Mouse (Mus musculus) WW6 (cell line): ENCODE results near the gene Nav1.

ENCODE experiments used
- DNase-seq: peaks from one replicate; pipeline ENCODE4 v3.0.0-alpha.2; 2013; ENCODE audit warnings: low read depth, low spot score

Gene Nav1

GRCm38 (mm10) chr1:135607019-135607418, at the start of gene Nav1:
Nav1 (minus strand) TSS chr1:135607295.
- no peak for DNase-seq

GRCm38 (mm10) chr1:135653909-135654308, 46.8 kb upstream of the Nav1 start:
- no peak for DNase-seq

- DNase-seq = no peak
Observed at GRCm38 (mm10) chr1:135645459-135646195, 38.5 kb upstream of the Nav1 start.

- DNase-seq = no peak
Observed at GRCm38 (mm10) chr1:135644110-135644509, 37.0 kb upstream of the Nav1 start.

- DNase-seq = no peak
Observed at GRCm38 (mm10) chr1:135643691-135644090, 36.6 kb upstream of the Nav1 start.

DNA sequence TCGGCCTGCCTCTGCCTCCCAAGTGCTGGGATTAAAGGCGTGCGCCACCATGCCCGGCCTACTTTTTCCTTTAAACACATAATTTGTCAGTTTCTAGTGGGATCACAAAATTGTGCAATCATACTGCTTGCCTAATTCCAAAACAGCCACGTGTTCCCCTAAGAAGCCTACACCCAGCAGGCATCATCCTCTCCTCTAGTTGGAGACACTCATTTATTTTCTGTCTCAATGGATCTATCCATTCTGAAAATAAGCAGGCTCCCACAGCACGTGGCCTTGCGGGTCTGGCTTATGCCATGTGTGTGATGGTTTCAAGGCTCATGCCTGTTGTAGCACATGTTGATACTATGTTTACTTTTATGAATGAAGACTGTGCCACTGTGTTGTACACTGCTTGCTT, 32.8 kb upstream of the Nav1 start:
- DNase-seq = no peak

GRCm38 (mm10) chr1:135639093-135639492, 32.0 kb upstream of the Nav1 start:
- no peak for DNase-seq

GRCm38 (mm10) chr1:135637574-135638008, 30.5 kb upstream of the Nav1 start:
- DNase-seq = no peak

DNA sequence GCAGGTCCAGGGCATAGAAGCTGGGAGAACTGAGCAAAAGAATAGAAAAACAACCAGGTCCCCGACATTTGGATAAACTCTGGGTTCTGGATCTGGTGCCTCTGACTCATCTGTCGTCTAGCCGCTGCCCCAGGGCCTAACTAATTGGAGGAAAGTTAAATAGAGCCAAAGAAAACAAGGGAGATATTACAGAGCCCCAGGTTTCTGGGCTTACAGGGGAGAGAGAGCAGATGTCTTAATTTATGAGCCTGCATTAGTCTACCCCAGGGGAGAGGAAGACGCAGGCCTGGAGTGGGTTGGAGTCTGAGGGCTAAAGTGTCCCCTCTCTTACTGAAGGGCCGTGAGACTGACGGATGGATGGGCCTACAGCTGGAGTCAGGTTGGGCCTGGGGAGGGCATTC, 29.0 kb upstream of the Nav1 start:
- DNase-seq = no peak

- DNase-seq = no peak
Observed at GRCm38 (mm10) chr1:135635323-135636064, 28.4 kb upstream of the Nav1 start.

DNA sequence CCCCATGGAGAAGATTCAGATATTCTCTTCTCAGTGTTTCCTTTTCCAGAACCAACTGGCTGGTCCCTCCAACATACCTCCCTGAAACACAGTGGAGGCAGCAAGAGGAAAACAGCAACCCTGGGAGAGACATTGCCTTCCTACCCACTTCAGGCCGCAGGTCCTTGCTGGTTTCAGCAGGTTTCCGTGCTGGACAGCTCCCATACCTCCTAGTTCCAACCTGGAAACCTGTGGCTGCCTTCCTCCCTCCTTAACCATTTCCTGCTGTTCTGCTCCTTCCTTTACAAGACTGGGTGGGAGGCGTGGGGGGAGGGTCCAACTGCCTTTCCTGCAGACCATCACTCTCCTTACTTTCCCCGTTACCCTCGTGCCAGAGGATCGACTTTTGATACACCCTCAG, 27.7 kb upstream of the Nav1 start:
- no peak for DNase-seq

DNA sequence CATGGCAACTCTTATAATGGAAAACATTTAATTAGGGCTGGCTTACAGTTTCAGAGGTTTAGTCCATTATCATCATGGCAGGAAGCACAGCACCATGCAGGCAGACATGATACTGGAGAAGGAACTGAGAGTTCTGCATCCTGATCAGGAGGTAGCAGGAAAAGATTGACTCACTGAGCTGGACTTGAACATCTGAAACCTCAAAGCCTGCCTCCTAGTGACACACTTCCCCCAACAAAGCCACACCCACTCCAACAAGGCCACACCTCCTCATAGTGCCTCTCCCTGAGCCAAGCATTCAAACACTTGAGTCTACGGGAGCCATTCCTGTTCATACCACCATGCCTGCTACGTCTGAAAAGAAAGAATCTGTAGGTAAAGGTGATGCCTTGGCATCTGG, 26.8 kb upstream of the Nav1 start:
- DNase-seq = no peak

GRCm38 (mm10) chr1:135633478-135633877, 26.4 kb upstream of the Nav1 start:
- DNase-seq = no peak

DNA sequence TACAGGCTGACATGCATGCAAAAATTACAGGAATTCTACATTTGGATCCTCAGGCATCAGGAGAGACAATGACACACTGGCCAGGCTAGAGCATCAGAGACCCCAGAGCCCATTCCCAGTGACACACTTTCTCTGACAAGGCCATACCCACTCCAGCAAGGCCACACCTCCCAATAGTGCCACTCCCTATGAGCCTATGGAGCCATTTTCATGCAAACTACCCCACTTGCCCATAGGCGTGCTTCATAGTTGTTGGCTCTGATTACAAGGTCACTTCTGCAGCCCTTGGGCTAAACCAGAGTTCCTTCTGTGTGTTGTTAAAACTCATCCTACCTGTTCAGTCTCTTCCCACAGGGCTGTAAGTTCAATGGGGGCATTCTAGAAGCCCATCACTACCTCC, 25.1 kb upstream of the Nav1 start:
- DNase-seq = no peak

GRCm38 (mm10) chr1:135631515-135631914, 24.4 kb upstream of the Nav1 start:
- DNase-seq = no peak

DNA sequence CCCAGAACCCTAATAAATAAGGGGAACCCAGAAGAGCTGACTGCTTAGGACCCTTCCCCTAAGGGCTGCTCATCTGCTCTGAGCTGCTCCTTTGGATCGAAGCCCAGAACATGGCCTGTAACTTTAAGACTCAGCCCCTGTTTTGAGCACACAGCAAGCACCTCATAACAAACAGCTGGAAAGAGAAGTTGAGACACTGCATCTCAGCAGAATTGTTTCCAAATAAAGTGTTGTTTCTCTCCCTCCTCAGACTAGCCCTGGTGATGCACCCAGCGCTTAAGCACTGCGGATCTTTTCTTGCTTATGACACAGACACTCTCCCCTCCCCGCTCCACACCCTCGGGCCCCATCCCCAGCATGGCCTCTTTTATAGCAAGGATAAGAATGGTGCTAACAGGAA, 22.8 kb upstream of the Nav1 start:
- no peak for DNase-seq

- DNase-seq = no peak
Observed at GRCm38 (mm10) chr1:135626218-135626617, 19.1 kb upstream of the Nav1 start.

- DNase-seq = no peak
Observed at GRCm38 (mm10) chr1:135625741-135626140, 18.6 kb upstream of the Nav1 start.

- DNase-seq = no peak
Observed at GRCm38 (mm10) chr1:135624646-135625045, 17.6 kb upstream of the Nav1 start.

DNA sequence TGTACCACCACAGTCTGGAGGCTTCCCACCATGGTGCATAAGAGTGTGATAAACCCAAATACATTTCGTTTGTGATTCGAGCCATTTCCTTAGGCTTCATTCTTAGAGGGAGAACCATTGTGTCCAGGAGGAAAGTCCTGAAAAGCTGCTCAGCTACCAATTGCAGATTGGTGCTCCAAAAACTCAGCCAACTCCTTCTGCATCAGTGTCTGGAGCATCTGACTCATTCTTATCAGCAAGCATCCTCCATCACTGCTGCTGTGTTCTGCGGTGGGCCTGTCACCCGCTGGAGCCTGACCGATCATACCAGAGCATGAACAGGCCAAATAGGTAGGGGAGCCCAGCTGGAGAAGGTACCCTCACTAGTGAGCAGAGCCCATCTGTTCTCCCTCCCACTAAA, 16.0 kb upstream of the Nav1 start:
- no peak for DNase-seq

DNA sequence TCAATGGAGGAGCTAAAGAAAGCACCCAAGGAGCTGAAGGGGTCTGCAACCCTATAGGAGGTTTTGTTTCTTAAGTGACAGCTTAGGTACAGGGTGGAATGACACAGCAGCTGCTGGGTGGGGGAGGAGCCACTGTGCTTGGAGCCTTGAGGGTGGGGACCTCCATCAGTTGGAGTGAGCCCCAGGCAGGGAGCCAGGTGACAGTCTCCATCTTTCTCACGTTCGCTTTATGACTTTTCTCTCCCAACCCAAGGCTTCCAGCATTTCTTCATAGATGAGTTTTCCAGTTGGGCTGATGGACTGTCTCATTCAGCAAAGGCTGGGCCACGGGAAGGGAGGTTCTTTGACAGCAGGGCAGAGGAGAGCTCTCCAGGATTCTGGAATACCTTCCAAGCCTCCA, 14.2 kb upstream of the Nav1 start:
- no peak for DNase-seq

DNA sequence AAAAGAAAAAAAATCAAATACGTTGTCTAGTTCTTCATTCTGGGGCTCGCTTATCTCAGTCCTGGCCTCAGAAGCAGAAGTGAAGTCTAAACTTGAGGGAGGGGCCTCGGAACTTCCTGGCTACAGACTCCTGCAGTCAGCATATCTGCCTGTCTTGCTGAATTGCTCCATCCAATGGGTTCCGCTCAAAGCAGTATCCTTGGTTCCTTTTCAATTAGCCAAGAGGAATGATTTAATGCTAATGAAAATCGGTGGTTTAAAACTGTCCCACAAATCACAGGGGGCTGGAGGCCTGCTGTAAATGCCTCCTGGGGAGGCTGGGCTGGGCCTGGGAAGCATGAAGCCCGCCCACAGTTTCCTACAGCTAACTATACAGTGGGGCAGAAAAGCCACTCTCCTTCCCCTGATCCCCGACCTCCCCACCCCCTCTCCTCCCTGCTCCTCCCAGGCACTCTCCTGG, 12.9 kb upstream of the Nav1 start:
- no peak for DNase-seq

- DNase-seq = no peak
Observed at GRCm38 (mm10) chr1:135619130-135619529, 12.0 kb upstream of the Nav1 start.
